Mouse (Mus musculus): ENCODE measurements around the gene Cryba2.

The Cryba2 gene

GRCm38 (mm10) chr1:74843090-74843489, 49.9 kb downstream of the Cryba2 start:
- no peak for DNase-seq

Measured in spleen, adult 18-20 months (tissue).